Mouse (Mus musculus) limb, embryonic 13.5 days (tissue): Measurements from ENCODE around the gene Zfhx3. TPM values are rescaled to one million over a fixed set of nuclear protein-coding genes. Genes with fewer than 3 reads are reported as not detected.

Experiments used
- ATAC-seq: fragments of 200-750 bp; cut with Nextera tagmentation; 2 replicates; pipeline ENCODE4 v1.8.0; 2017; ENCODE audit warnings: low read depth, moderate number of reproducible peaks, moderate TSS enrichment; ENCODE audit not compliant: low FRiP score
- H3K27ac ChIP-seq: fragments of 300-500 bp; sonication (generic); 2 replicates; pipeline ENCODE4 v1.5.1; 2015; ENCODE audit warnings: inconsistent platforms, mild to moderate bottlenecking, moderate library complexity
- H3K27me3 ChIP-seq: fragments of 300-500 bp; sonication (generic); 2 replicates; pipeline ENCODE4 v1.6.1; 2015; ENCODE audit warnings: mild to moderate bottlenecking, inconsistent platforms
- H3K36me3 ChIP-seq: fragments of 300-500 bp; sonication (generic); 2 replicates; pipeline ENCODE4 v1.6.1; 2015; ENCODE audit warnings: inconsistent platforms, mild to moderate bottlenecking, moderate library complexity
- H3K4me1 ChIP-seq: fragments of 300-500 bp; sonication (generic); 2 replicates; pipeline ENCODE4 v1.6.1; 2015; ENCODE audit warnings: inconsistent platforms
- H3K4me2 ChIP-seq: fragments of 300-500 bp; sonication (generic); replicated peaks from 2 replicates; pipeline ENCODE4 v1.6.1; 2015; ENCODE audit warnings: inconsistent platforms, mild to moderate bottlenecking, moderate library complexity
- H3K4me3 ChIP-seq: fragments of 300-500 bp; sonication (generic); 2 replicates; pipeline ENCODE4 v1.5.1; 2015; ENCODE audit warnings: moderate library complexity, mild to moderate bottlenecking, inconsistent platforms
- H3K9ac ChIP-seq: fragments of 300-500 bp; sonication (generic); 2 replicates; pipeline ENCODE4 v1.6.1; 2015; ENCODE audit warnings: mild to moderate bottlenecking, inconsistent platforms
- H3K9me3 ChIP-seq: fragments of 300-500 bp; sonication (generic); 2 replicates; pipeline ENCODE4 v1.6.1; 2016; ENCODE audit warnings: inconsistent platforms
- WGBS: fragments of 180-500 bp; shearing (Covaris S2); methylation state at CpG from one replicate; pipeline ENCODE4 v1.1.7; 2015; 5-methylcytosine and 5-hydroxymethylcytosine counted together
- polyA plus RNA-seq: library from polyadenylated mRNA; unstranded; fragments of >200 nt; fragmentation: Nextera tagmentation; extraction: Ambion mirVana; gene quantifications from 2 replicates; pipeline ENCODE4 v1.2.1, GENCODE M21; 2015

Zfhx3 gene
- polyA plus RNA-seq, 1 experiment from 2014 or later, result 44.1 TPM

DNA sequence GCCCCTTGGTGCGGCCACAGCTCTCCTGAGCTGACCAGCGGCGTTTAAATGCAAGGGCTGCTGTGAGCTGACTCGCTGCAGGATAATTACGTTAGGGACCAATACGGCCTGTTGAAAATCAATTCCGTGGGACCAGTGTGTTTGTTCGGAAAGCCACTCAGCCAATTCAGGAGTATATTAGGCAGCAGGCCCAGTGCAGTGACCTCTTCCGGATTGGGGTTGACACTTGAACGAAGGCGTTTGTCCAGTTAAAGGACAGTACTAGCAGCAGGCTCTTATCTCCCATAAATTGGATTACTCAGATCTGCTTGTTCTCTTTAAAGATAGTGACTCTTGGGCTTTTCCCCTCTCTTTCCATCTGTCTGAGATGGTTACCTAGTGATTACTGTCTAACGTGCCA, 493.9 kb downstream of the Zfhx3 start:
- no peak overlapping the region for H3K27ac ChIP-seq
- no peak for ATAC-seq
- H3K27me3 ChIP-seq, result 0 out of 2 replicates have a peak, but pooled peaks cover 3% of the 10 kb centered on the region
- H3K4me2 ChIP-seq, result no peak overlapping the region
- H3K9ac ChIP-seq, result no peak overlapping the region
- H3K4me3 ChIP-seq, result no peak overlapping the region
- no peaks in the 10 kb centered on the region for H3K36me3 ChIP-seq
- WGBS, result 61% methylated on average over 12 of the region's 12 CpGs
- no peaks in the 10 kb centered on the region for H3K9me3 ChIP-seq
- H3K4me1 ChIP-seq, result no peaks in the 10 kb centered on the region

DNA sequence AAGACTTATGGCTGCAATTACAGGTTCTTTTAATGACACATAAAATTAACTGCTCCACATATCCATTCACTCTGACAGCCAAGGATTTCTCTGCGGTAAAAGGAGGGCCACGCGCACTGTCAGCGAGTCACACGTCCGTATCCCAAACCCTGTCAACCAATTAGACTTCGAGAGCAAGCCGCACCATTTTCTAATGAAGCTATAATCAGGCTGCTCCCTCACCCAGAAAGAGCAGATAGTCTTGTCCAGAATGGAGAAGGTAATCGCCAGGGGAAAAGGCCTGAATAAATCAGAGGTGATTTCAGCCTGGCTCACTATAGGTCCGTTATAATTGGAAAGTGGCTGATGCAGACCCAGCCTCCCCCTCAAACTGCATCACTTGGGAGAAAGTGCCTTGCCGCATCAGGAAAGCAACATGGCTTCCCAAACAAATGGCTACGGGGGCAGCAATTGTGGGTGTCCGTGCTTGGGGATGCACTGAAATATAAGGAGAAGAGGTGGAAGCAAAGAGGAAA, 494.9 kb downstream of the Zfhx3 start:
- Histone ChIP-seq H3K4me1 (no peaks in the 10 kb centered on the region), H3K9me3 (no peaks in the 10 kb centered on the region), H3K9ac (no peak overlapping the region), H3K36me3 (no peaks in the 10 kb centered on the region), H3K27me3 (0 out of 2 replicates have a peak, but pooled peaks cover 3% of the 10 kb centered on the region), H3K27ac (no peak overlapping the region), H3K4me2 (no peak overlapping the region), H3K4me3 (no peak overlapping the region)
- WGBS, result 60% methylated on average over 13 of the region's 13 CpGs
- no peak for ATAC-seq

- H3K36me3 ChIP-seq, result no peaks in the 10 kb centered on the region
- H3K4me2 ChIP-seq, result no peak overlapping the region
- no peak for ATAC-seq
- H3K4me1 ChIP-seq, result no peaks in the 10 kb centered on the region
- no peak overlapping the region for H3K9ac ChIP-seq
- H3K9me3 ChIP-seq, result no peaks in the 10 kb centered on the region
- no peak overlapping the region for H3K4me3 ChIP-seq
- no peaks in the 10 kb centered on the region for H3K27me3 ChIP-seq
- WGBS, result 66% methylated on average over 3 of the region's 3 CpGs
- no peak overlapping the region for H3K27ac ChIP-seq
Measured at GRCm38 (mm10) chr8:108440476-108440875, 498.0 kb downstream of the Zfhx3 start.

DNA sequence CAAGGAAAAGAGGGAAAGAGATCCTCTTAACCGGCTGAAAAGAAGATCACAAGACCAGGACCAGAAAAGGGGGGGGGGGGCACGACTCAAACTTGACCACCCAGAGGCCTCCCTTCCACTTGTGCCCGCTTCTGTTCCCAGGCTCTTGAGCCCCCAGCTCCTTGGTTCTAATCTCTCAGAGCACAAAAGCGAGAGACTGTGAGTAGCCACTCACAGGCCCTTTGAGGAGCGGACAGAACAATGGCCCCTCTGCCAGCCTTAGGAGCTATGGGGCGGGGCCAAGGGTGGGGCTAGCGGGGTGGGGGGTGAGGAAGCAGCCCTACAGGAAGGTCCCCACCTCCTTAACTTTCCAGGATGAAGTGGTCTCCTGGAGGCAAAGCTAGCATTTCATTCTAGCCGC, 508.4 kb downstream of the Zfhx3 start:
- Histone ChIP-seq H3K27ac (no peak overlapping the region), H3K27me3 (no peaks in the 10 kb centered on the region), H3K4me2 (no peak overlapping the region), H3K9me3 (no peaks in the 10 kb centered on the region), H3K4me1 (no peaks in the 10 kb centered on the region), H3K9ac (no peak overlapping the region), H3K36me3 (no peaks in the 10 kb centered on the region), H3K4me3 (no peak overlapping the region)
- WGBS, result 48% methylated on average over 8 of the region's 8 CpGs
- ATAC-seq, result no peak

GRCm38 (mm10) chr8:108454561-108455311, 512.3 kb downstream of the Zfhx3 start:
- ATAC-seq, result no peak
- peaks cover 14% of the 10 kb centered on the region for H3K9me3 ChIP-seq

DNA sequence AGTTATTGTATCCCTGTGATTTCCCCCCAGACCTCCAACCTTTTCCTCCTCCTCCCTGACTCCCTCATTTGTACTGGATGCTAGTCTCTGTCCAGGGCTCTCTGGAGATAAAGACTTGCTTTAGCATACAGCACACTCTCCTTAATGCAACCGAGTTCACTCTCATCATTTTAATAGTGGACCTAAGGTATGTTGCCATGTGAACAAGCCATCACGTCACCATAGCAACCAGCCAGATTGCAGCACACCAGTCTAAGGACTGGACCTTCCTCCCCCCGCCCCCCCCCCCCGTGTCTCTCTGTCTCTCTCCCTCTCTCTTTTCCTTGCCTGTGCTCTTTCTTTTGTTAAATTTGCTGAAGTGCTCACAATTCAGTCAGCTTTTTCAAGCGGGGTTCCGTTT, 524.2 kb downstream of the Zfhx3 start:
- no peak for ATAC-seq
- 73% methylated on average over 6 of the region's 6 CpGs for WGBS

More at GRCm38 (mm10) chr8:108454561-108455311, 512.3 kb downstream of the Zfhx3 start:
- Histone ChIP-seq H3K27me3 (no peaks in the 10 kb centered on the region), H3K36me3 (no peaks in the 10 kb centered on the region), H3K27ac (no peak overlapping the region), H3K9ac (no peak overlapping the region), H3K4me1 (no peaks in the 10 kb centered on the region), H3K4me3 (no peak overlapping the region), H3K4me2 (no peak overlapping the region)
- WGBS, result 82% methylated on average over 18 of the region's 18 CpGs

DNA sequence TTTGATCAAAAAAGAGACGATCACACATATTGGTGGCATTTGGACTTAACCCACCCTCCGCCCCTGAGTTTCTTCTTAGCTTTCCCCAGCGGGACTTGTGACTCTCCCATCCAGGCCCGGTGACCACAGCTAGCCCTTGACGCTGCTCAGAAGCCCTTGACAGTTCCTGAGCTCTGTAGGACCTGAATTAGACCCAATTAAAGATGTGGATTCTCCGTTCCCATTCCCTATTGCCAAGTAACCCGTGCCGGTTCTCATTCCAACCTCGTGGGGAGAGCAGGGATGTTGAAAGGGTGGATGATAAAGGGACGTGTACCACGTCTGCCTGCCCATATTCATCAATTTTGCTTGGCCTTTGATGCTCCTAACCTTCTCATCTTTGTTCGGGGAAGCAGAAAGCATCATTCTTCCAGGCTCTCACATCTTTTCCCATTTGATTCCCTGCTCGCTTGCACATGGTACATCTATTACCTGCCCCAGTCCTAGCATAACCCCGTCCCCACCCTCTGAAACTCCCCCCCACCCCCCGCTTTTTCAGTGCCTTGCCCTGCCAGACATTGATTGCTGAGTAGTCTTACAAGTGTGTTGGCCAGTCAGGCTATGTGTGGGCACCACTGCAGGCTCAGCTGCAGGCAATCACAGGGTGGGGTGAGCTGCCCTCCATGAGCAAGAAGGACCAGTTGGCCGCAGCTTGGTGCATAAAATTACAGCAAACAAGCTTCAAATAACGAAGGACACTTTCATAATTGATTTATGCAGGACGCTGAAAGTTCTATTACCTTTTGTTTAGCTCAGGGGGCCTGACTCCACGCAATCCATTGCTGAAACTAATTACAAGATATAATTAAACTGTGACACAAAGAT, 525.0 kb downstream of the Zfhx3 start:
- Histone ChIP-seq H3K4me1 (0 out of 2 replicates have a peak, but pooled peaks cover 4% of the 10 kb centered on the region), H3K4me3 (no peak overlapping the region), H3K9me3 (no peaks in the 10 kb centered on the region), H3K27me3 (no peaks in the 10 kb centered on the region), H3K9ac (no peak overlapping the region), H3K4me2 (no peak overlapping the region), H3K27ac (no peak overlapping the region), H3K36me3 (no peaks in the 10 kb centered on the region)
- WGBS, result 69% methylated on average over 19 of the region's 19 CpGs
- ATAC-seq, result no peak

More for the DNA sequence above, 524.2 kb downstream of the Zfhx3 start:
- H3K9me3 ChIP-seq, result no peaks in the 10 kb centered on the region
- H3K27me3 ChIP-seq, result no peaks in the 10 kb centered on the region
- no peak overlapping the region for H3K4me2 ChIP-seq
- no peak overlapping the region for H3K27ac ChIP-seq
- 0 out of 2 replicates have a peak, but pooled peaks cover 4% of the 10 kb centered on the region for H3K4me1 ChIP-seq
- no peaks in the 10 kb centered on the region for H3K36me3 ChIP-seq
- H3K4me3 ChIP-seq, result no peak overlapping the region
- H3K9ac ChIP-seq, result no peak overlapping the region

DNA sequence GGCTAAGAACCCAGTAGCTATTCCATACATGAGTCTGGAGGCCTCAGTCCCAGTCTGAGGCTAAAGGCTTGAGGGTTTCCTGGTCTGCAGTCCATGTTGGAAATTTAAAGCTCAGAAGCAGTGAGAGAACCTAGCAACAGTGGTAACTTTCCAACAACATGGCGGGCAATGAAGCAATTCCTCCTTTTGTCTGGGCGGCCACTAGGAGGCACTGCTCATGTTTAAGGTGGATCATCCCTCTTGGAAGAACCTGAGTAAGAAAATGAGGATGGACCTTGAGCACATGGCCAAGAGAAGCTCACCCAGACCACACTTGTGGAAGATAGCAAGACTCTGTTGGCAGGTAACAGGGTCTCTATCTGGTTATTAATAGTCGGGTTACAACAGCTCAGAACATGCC, 527.8 kb downstream of the Zfhx3 start:
- no peaks in the 10 kb centered on the region for H3K9me3 ChIP-seq
- H3K36me3 ChIP-seq, result no peaks in the 10 kb centered on the region
- no peaks in the 10 kb centered on the region for H3K27me3 ChIP-seq
- H3K4me2 ChIP-seq, result no peak overlapping the region
- H3K4me1 ChIP-seq, result 0 out of 2 replicates have a peak, but pooled peaks cover 4% of the 10 kb centered on the region
- H3K27ac ChIP-seq, result no peak overlapping the region
- 94% methylated on average over 3 of the region's 3 CpGs for WGBS
- ATAC-seq, result no peak
- H3K9ac ChIP-seq, result no peak overlapping the region
- no peak overlapping the region for H3K4me3 ChIP-seq

- H3K27me3 ChIP-seq, result no peaks in the 10 kb centered on the region
- no peak overlapping the region for H3K9ac ChIP-seq
- no peaks in the 10 kb centered on the region for H3K4me1 ChIP-seq
- ATAC-seq, result no peak
- H3K36me3 ChIP-seq, result no peaks in the 10 kb centered on the region
- H3K9me3 ChIP-seq, result no peaks in the 10 kb centered on the region
- H3K27ac ChIP-seq, result no peak overlapping the region
- no peak overlapping the region for H3K4me2 ChIP-seq
- WGBS, result 91% methylated on average over 10 of the region's 10 CpGs
- no peak overlapping the region for H3K4me3 ChIP-seq
Measured at GRCm38 (mm10) chr8:108474556-108474955, 532.1 kb downstream of the Zfhx3 start.

DNA sequence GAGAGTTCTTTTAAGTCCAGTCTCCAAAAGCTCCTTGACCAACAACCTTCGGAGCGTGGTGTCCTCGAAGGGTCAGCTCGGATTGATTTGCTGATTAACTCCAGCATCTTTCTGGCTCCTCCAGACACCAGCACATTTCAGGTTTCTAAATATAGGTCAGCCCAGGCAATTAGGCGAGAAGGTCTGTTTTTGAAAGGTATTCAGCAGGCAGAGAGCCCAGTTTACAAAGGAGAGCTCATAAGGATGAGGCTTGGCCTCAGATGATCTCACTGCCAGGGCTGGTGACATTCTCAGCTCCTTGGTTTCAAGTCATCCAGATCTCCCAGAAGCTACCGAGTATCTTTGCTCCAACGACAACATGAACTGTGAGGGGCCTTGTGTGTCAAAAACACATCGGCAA, 535.7 kb downstream of the Zfhx3 start:
- H3K4me3 ChIP-seq, result no peak overlapping the region
- H3K9ac ChIP-seq, result no peak overlapping the region
- no peak overlapping the region for H3K4me2 ChIP-seq
- ATAC-seq, result no peak
- 78% methylated on average over 8 of the region's 8 CpGs for WGBS
- H3K27me3 ChIP-seq, result no peaks in the 10 kb centered on the region
- H3K9me3 ChIP-seq, result no peaks in the 10 kb centered on the region
- H3K4me1 ChIP-seq, result peaks cover 16% of the 10 kb centered on the region
- H3K27ac ChIP-seq, result no peak overlapping the region
- H3K36me3 ChIP-seq, result no peaks in the 10 kb centered on the region

DNA sequence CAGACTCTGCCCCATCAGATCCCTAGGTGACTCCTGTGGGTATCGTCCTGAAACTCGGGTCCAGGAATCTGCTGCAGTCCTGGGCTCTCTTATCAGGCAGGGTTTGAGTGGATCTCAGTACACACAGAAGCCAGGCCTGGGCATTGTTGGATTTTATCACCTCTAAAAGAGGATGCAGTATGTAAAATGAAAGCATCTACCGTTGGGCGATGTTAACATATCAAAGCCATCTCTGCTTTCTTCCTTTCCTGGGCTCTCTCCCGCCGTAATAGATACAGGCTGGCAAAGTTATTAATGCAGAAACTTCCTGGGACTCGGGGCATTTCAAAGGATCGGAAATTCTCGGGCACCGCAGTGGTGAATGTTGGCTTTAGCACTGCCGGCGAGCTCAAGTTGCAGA, 537.7 kb downstream of the Zfhx3 start:
- H3K9me3 ChIP-seq, result no peaks in the 10 kb centered on the region
- no peaks in the 10 kb centered on the region for H3K27me3 ChIP-seq
- no peak overlapping the region for H3K4me3 ChIP-seq
- no peak overlapping the region for H3K27ac ChIP-seq
- H3K4me1 ChIP-seq, result peaks cover 16% of the 10 kb centered on the region
- no peaks in the 10 kb centered on the region for H3K36me3 ChIP-seq
- H3K9ac ChIP-seq, result no peak overlapping the region
- no peak overlapping the region for H3K4me2 ChIP-seq
- 57% methylated on average over 12 of the region's 12 CpGs for WGBS
- no peak for ATAC-seq

DNA sequence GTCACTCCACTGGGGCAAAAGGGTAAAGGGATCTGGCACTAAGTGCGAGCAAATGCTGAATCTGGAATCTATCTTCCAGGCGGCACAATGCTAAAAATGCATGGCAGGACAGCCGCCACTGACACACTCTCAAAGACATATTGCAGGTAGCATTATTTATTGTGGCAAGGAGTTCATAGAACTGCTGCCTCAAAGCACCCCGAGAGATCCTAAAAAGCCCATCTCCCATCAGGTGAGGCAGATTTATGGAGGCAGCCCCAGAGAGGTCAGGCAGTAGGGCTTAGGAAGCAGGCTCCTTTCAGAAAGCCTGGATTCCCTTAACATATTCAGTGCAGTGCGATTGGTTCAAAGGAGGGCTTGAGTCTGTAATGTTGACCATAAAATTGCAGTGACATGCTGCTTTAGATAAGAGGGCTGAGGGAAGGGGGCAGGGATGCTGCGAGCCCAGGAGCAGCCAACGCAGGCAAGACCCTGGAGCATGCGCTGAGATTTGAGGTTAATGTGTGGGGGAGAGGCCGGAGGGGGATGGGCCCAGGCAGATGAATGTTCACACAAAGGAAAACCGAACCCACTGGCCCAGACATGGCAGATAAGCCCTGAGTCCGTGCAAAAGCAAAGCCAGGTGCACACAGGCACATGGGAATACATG, 538.8 kb downstream of the Zfhx3 start:
- Histone ChIP-seq H3K4me1 (peaks cover 16% of the 10 kb centered on the region), H3K27me3 (no peaks in the 10 kb centered on the region), H3K9ac (no peak overlapping the region; the same call in 1 of the 2 replicates), H3K36me3 (no peaks in the 10 kb centered on the region), H3K4me2 (no peak overlapping the region), H3K4me3 (no peak overlapping the region), H3K9me3 (no peaks in the 10 kb centered on the region), H3K27ac (no peak overlapping the region)
- ATAC-seq, result no peak
- 17% methylated on average over 11 of the region's 11 CpGs for WGBS
